Mouse (Mus musculus) 3134 (cell line): ENCODE measurements at regions not wholly inside any gene's neighbourhood (a gene's known extent, or its start where the extent isn't known, plus 50 kb on each side); places are given as distances from the start of the nearest gene placed in this dataset.

Source experiments
- DNase-seq: peaks from one replicate; pipeline ENCODE4 v3.0.0-alpha.2; 2011; ENCODE audit warnings: low spot score; ENCODE audit not compliant: insufficient read length; ENCODE audit errors: extremely low read depth

DNA sequence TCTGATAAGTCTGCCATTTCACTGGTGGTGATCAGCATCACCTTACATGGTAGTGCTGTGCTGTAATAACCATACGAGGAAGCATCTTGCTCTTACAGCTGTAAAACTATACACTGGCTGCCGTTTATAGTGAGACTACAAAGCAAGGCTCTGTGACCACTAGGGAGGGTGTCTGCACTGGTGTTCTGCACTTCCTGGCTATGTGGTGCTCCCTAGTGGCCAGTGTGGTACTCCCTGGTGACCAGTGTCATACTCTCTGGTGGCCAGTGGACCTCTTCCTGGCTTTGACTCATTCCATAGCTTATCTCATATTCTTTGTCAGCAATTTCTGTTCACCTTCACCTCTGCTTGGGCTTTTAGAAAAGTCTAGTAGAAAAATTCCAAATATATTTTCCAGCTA is 114.7 kb upstream of the Lsm14a start:
- no peak for DNase-seq

DNA sequence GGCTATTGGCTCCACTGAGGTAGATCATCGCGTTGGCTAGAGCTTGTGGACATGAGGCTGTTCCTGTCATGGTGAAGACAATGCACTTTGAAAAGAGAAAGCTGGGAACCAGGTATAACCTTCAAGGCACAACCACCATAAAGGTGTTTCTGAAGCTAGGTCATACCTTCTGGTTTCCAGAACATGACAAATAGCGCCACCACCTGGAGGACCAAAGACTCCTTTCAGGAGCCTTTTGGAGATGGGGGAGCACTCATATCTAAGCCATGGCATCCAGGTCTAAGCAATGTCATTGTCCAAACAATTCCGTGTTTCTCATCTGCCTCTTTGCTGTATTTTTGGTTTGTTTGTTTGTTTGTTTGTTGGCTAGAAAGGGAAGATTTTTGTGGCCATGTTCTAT is 113.7 kb upstream of the Lsm14a start:
- no peak for DNase-seq

DNA sequence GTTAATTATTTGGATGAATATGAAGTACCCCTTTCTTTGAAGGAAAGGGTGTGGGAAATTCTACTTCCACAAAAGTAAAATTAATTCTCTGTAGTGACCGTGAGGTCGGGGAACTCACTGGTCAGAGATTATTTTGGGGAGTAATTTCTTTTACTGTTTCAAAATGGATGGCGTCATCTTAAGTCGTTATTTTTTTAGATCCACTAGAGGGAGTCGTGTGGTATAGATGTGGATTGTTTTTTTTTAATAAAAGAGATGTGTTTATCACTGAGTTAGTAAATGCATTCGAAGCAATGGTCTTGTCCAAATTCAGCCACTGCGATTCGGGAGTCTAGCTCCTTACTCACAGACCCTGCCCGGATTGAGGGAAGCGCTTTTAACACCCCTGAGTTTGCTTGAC is 100.8 kb upstream of the Lsm14a start:
- DNase-seq = no peak

DNA sequence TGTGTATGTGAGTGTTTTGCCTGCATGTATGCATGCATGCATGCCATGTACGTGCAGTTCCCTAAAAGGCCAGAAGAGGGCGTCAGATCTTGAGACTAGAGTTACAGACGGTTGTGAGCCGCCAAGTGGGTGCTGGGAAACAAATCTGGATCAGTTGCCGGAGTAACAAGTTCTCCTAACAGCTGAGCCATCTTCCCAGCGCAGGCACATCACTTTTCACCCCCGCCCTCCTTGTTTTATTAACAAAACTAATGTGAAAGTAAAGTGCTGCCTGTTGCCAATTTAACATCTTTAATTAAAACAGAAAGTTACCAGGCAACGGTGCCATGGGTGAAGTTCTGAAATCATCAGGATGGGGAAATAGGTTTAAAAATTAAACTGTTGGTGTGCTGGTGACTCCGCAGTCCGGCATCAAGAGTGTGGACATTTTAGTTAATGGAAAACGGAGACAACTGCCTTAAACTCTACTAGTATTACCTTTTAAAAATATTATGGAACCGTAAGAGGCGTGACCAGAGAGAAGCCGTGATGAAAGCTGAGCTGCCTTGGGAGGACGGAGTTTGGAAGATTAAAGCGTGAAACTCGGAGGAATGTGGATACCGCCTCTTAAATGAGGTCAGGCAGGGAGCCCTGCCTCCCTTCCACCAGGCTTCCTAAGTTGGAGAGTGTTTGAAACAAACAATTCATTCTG is 91.9 kb upstream of the Lsm14a start:
- no peak for DNase-seq

DNA sequence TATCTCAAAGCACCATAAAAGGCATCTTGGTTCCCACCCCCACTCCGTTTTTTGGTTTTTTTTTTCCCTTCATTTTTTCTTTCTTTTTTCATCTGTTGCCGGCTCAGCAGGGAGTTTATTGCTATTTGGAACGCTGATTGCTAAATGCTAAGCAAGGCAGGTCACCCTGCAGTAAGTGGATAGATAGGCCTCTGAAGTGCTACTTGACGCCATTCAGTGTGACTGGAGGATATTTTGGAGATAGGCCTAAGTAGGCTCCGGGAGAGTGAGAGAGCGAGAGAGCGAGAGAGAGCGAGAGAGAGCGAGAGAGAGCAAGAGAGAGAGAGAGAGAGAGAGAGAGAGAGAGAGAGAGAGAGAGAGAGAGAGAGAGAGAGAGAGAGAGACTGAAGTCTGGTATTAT is 90.3 kb upstream of the Lsm14a start:
- no peak for DNase-seq

DNA sequence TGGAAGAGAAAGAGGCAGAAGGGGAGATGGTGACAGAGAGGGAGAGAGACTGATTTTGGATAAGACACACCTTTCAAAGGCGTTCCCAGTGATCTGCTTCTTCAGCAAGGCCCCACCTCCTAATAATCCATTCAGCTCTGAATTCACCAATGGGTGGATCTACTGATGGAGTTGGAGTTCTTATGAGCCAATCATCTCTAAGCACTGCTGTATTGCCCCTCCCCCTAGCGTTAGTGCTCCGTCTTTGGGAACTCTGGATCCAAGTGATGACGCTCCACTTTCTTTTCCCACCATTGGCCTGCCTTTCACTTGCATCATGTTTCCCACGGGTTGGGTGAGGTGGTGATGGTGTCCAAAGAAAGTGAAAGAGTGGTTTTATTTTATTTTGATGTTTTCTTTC is 87.7 kb upstream of the Lsm14a start:
- DNase-seq = no peak

DNA sequence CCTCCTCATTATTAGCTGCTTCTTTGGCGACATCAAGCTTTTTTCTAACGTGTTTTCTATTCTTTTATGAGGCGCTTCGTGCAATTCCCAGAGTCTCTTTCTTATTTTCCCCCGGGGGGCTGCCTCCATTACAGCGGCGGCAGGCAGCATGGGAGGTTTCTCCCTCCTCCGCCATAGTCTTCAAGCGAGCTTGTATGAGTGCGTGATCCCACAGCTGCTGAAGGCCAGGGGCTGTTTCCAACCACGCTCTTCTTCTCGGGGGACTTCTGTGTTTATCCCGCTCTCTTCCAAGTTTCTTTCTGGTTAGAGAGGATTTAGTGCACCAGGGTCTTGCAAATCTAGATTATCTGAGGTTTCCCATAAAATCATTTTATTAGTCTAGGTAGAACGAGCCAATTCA is 77.9 kb upstream of the Lsm14a start:
- no peak for DNase-seq

DNA sequence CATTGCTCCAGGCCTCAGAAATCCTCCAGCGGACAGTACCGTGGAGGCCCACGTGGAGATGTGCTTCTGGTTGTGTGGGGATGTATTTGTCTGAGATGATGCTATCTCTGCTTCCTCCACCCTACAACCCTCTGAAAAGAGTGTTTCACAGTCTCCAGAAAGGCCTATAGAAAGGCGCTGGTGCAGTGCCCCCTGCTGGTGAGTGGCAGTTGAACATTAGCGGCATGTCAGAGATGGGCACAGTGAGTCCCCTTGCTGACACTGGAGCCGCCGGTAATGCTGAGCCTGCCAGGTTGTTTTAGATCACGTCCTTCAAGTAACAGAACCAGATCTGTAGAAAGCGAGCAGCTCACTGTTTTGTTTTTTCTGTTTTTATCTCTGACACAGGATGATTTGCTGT is 69.0 kb upstream of the Lsm14a start:
- no peak for DNase-seq

DNA sequence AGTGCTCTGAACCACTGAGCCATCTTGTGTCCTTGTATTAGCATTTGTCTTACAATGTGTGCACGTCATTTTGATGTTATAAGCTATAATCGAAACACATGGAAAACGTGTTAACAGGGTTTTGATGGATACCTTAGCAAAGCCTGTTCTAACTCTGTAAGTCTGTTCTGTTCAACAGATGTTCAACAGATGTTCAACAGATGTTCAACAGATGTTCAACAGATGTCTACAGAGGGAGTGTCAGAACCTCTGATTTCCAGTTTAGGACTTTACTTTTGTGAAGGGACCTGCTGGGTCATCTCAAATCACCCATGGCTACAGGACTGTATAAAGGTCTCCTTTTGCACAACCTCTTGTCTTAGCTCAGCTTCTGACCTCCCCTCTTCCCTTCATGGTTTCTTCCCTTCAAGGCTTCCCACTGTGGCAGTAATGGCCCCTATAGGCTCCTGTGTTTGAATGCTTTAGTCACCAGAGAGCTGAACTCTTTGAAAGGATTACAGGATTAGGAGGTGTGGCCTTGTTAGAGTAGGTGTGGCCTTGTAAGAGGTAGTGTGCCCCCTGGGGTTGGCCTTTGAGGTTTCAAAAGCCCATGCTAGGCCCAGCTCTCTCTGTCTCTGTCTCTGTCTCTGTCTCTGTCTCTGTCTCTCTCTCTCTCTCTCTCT is 66.8 kb upstream of the Lsm14a start:
- no peak for DNase-seq

DNA sequence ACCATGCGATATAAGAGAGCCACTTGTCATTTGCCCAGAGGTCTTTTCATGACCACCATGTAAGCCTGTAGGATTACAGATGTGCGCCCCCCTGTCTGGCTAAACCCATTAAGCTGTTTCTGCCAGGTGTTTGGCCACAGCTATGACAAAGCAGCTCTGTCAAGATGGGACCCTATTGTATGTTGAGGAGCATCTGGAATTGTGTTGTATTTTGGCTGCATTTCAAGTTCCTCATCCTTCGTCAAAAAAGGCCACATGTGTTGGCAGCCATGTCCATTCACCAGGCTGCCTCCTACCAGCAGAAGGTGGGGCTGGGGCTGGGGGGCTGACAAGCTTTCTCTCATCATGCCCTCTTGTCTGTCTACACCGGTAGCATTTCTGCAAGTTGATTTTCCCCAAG is 65.7 kb upstream of the Lsm14a start:
- DNase-seq = no peak

DNA sequence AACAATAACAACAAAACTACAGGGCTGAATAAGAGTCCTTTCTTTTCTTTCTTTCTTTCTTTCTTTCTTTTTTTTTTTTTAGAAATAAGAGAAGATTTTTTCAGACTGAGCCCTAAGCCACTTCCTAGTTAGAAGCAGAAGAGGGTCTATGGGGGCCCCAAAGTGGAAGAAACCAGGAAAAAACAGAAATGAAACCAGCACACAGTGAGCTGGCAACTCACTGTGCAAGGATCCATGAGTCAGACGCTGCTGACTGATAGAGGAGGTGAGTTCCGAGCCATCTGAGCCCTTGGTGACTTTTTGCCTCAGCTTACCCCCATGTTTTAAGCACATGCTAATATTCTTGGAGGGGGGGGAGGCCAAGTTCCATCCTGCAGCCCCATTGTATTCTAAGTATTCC is 55.2 kb upstream of the Lsm14a start:
- DNase-seq = no peak

DNA sequence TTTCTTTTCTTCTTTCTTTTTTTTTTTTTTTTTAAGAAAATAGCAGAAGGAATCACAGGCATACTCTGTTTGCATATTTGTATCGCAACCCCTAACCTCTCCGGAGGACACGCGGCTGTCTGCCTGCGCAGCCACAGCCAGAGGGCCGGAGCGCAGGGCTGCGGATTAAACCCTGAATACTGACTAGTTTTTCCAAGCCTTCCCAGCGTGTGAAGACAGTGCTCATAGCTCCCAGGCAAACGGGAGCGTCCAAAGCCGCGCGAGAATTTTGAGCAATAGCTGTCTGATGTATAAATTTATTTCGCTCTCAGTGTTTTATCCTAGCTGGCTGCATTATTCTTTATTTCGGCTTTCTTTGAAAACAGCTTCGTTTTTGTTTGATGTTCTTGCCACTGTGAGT is 51.1 kb upstream of the Lsm14a start:
- DNase-seq = no peak
